Mouse (Mus musculus) left cerebral cortex, adult 2 months (tissue): ENCODE data around the gene Atp1b2. TPM values are rescaled to one million over a fixed set of nuclear protein-coding genes. Genes with fewer than 3 reads are reported as not detected.

ENCODE experiments used
- DNase-seq, 2 experiments: peaks; one replicate each; pipeline ENCODE4 v3.0.0; 2021 to 2022; ENCODE audit warnings: low spot score in 2 of 2, mixed read lengths in 1 of 2; ENCODE audit errors: extremely low spot score in 1 of 2
- H3K27ac ChIP-seq: fragments of 200-600 bp; 2 replicates; pipeline ENCODE4 v1.8.1; 2022
- H3K4me3 ChIP-seq: fragments of 200-600 bp; 2 replicates; pipeline ENCODE4 v1.8.1; 2022
- CTCF ChIP-seq: fragments of 200-600 bp; IDR thresholded peaks from 2 replicates; pipeline ENCODE4 v1.8.1; 2022; ENCODE audit warnings: antibody characterized with exemption, mild to moderate bottlenecking, moderate library complexity
- intact Hi-C: fragments of 180-260 bp; cut with DNase I; formaldehyde crosslinking; loops from one replicate; pipeline ENCODE4 v1.15.1; 2025
- total RNA-seq, 2 experiments: library from RNA; stranded (reverse); gene quantifications; 2 replicates each; pipeline ENCODE4 v1.2.3; 2021

Atp1b2 gene
- total RNA-seq, 2 experiments from 2014 or later: 411 to 429 TPM

- no peak overlapping the region for H3K27ac ChIP-seq
- H3K4me3 ChIP-seq: peak overlapping the region; percentile 67; the same call in 1 of the 2 replicates
- no peak for DNase-seq
- TF ChIP-seq CTCF: no peak
- intact Hi-C loops: no loop called here
Measured at GRCm38 (mm10) chr11:69606491-69606795, 701 bp upstream of the Atp1b2 start.

DNA sequence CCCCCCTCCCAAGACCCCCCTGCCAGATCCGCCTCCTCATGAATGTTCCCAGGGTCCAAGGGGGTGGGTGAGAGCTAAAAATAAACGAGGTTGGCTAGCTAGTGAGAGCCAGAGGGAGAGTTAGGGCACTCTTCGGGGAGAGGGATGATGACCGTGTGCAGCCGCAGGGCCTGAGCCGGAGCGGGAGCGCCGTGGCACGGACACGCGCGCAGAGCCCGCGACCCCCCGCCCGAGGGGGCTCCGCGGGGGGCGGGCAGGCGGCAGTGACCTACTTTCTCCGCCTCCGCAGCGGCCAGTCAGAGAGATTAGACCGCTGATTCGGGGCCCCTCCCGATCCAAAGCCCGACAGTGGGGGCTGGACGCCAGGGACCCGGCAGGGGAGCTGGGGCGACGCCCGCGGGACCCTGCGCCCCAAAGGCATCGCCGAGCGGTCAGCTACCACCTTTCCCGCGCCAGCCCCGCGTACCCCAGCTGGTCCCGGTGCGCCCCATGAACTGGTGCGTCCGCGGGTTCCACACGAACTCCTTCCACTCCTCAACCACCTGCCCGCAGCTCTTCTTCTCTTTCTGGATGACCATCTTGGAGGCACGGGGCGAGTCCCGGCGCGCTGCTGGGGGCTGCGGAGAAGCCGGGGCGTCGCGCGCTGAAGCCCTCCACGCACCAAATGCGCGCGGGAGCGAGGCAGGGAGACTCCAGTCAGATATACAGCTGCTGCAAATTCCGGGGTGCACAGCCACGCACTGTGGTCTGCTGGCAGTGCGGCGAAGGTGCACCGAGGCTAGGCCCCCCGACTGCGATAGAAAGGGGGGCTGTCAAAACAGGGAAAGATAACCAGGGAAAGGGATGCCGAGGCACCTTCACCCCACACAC is 712 bp downstream of the Atp1b2 start:
- intact Hi-C loops: loop anchor here (1.0 kb wide), 1 partner anchor 24 kb away; no protein-coding TSS in a partner anchor
- peak; percentile 40 to 42 for DNase-seq
- Histone ChIP-seq H3K27ac (peak overlapping the region; percentile 95), H3K4me3 (peak overlapping the region; percentile 67)
- TF ChIP-seq CTCF: no peak

DNA sequence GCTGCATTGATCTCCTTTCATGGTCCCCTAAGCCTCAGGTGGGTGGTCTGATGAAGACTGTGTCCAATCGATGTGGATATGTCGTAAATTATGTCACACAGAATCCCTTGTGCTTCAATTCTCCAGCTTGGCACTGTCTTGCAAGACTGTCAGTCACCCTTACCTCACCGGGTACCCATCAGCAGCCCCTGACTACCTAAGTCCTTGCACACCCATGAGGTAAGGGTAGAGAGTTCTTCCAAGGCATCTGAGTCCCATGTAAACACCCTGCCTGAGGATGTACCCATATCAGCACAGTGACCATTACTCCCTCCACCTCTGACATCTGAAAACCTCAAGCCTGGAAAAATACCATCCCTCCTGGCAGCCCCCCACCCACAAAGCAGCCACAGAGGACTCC is 1.4 kb downstream of the Atp1b2 start:
- peak overlapping the region; percentile 95 for H3K27ac ChIP-seq
- H3K4me3 ChIP-seq: peak overlapping the region; percentile 67
- DNase-seq: no peak
- intact Hi-C loops: no loop called here
- no peak for TF ChIP-seq CTCF

DNA sequence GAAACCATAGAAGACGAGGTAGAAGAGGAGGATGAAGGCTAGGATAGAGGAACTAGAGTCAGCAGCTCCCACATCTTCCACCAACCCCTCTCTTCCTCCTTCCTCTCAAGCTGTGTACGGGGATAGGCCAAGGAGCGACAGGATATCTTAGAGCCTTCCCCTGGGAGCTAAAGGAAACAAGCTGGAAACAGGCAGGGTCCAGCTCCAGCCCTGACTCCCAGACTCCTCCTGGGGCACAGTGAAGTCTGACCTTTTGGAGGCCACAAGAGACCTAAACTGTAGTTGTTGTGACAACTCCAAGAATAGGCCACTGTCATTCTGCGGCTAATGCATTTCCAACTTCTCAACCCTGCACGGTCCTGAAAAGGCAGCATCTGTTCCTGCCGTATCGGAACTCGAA is 2.2 kb downstream of the Atp1b2 start:
- H3K4me3 ChIP-seq: peak overlapping the region; percentile 67
- H3K27ac ChIP-seq: peak overlapping the region; percentile 95; the same call in 1 of the 2 replicates
- TF ChIP-seq CTCF: no peak
- no peak for DNase-seq
- intact Hi-C loops: no loop called here

DNA sequence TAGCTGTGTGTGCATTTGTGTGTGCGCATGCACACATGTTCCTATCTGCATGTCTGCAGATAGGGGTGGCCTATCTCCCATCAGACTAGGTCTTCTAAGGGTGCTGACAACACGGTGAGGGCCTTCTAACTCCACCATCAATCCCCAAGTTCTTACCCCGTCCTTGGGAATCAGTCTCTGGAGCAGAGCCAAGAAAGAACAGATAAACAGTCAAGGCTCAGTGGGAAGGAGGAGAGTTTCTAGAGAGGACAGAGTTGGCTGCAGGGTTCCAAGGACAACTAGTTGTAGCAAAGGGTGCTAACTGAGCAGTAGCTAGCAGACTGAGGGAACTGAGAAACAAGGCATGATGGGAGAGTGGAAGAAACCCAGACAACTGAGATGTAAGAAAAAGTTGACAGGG is 4.0 kb downstream of the Atp1b2 start:
- H3K27ac ChIP-seq: no peak overlapping the region
- intact Hi-C loops: no loop called here
- no peak for DNase-seq

DNA sequence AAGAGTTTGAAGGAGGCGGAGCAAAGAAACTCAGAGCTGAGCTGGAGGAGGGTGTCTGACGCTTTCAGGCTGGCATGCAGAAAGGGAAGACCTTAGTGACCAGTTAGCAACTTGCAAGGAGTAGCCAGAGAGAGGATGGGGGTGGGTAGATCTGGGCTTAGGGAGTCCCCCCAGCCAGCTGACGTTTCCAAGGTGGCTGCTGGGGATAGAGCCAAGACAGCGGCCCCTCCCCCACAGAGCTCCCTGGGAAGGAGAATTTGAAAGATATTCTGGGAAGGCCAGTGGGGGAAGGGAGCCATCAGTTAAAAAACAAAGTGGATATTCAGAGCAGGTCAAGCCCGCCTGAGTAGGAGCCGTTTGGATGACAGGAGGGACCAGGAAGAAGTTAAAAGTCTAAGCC is 5.6 kb downstream of the Atp1b2 start:
- no peak for TF ChIP-seq CTCF
- DNase-seq: peak; percentile 56 to 77
- H3K27ac ChIP-seq: peak overlapping the region; percentile 66
- intact Hi-C loops: no loop called here
- no peak overlapping the region for H3K4me3 ChIP-seq

More for the DNA sequence above, 4.0 kb downstream of the Atp1b2 start:
- H3K4me3 ChIP-seq: no peak overlapping the region
- no peak for TF ChIP-seq CTCF

GRCm38 (mm10) chr11:69599436-69599835 is 6.3 kb downstream of the Atp1b2 start:
- Histone ChIP-seq H3K27ac (no peak overlapping the region), H3K4me3 (no peak overlapping the region)
- intact Hi-C loops: no loop called here
- TF ChIP-seq CTCF: no peak; the same call in 1 of the 2 replicates
- no peak for DNase-seq

GRCm38 (mm10) chr11:69594853-69595252 is 10.9 kb downstream of the Atp1b2 start:
- H3K4me3 ChIP-seq: no peak overlapping the region
- intact Hi-C loops: no loop called here
- DNase-seq: no peak
- no peak for TF ChIP-seq CTCF
- no peak overlapping the region for H3K27ac ChIP-seq

GRCm38 (mm10) chr11:69592799-69593198 is 12.9 kb downstream of the Atp1b2 start:
- no peak overlapping the region for H3K4me3 ChIP-seq
- DNase-seq: no peak
- H3K27ac ChIP-seq: peak overlapping the region; percentile 47; the same call in 1 of the 2 replicates
- no peak for TF ChIP-seq CTCF
- intact Hi-C loops: no loop called here

DNA sequence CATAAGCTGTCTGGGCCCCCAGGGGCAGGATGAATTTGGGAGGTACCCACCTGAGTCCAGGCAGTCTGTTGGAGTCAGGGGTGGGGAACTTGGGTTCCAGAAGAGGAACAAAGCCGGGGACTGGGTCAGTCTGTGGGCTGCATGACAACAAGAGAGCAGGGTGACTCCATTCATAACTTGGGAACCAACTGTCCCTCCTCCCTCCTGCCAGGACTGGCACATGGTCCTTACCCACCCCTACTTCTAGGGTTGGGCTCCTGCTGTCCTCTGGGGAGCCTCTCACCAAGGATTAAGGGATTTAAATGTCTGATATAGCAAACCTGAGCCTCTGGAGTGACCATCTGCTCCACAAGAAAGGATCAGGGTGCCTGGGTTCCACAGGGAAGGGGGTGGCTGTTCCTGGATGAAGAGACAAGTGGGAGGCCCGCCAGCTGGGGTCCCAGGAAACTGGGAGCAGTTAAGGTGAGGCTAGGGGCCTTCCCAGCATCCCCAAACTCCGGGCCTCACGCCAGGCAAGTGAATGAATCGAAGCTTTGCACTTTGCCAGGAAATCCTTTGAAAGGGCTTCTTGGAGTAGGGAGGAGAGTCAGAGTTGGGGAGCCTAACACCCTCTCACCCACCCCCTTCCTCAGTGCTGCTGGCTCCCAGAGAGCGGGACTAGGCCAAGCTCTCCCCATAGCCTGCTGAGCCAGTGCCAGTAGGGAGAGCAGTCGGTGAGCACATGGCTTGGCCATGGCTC is 13.7 kb downstream of the Atp1b2 start:
- intact Hi-C loops: no loop called here

DNA sequence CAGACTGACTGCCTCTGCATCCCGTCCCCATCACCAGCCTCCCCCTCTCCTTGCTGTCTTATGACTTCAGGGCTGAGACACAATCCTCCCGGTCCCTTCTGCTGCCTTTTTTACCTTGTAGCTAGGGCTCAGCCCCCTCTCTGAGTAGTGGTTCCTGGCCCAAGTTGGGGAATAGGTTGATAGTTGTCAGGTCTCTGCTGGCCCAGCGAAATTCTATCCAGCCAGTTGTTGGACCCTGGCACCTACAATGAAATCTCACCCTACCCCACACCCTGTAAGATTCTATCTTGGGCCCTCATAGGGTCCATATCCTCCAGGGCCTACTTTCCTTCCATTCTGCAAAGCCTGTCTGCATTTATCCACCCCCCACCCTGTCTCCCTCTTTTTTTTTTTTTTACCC is 14.3 kb downstream of the Atp1b2 start:
- TF ChIP-seq CTCF: no peak
- Histone ChIP-seq H3K27ac (peak overlapping the region; percentile 13; the same call in 1 of the 2 replicates), H3K4me3 (no peak overlapping the region)
- no peak for DNase-seq
- intact Hi-C loops: no loop called here

More for the DNA sequence above, 13.7 kb downstream of the Atp1b2 start:
- H3K27ac ChIP-seq: peak overlapping the region; percentile 13
- H3K4me3 ChIP-seq: no peak overlapping the region
- TF ChIP-seq CTCF: no peak
- DNase-seq: peak; percentile 45 to 71

- TF ChIP-seq CTCF: no peak
- intact Hi-C loops: no loop called here
- H3K27ac ChIP-seq: no peak overlapping the region
- no peak overlapping the region for H3K4me3 ChIP-seq
- no peak for DNase-seq
Measured at GRCm38 (mm10) chr11:69590622-69591021, 15.1 kb downstream of the Atp1b2 start.
